Mouse (Mus musculus): ENCODE results near the gene Cdk4.

The Cdk4 gene

DNA sequence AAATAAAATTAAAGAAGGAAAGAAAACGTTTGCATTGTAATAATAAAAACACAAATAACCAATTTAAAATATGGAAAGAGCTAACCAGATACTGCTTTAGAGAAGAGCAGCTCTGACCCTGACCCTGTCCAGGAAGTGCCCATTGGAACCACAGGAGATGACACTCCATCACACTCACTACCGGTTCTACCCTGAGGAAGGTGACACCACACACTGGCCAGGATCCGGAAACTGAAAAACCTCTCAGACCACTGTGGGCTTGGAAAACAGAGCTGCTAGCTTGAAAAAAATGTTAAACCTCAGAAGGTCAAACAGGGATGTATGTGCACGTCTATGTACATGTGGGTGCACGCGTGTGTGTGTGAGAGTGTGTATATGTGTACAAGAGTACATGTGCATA lies 37.8 kb downstream of the Cdk4 start:
- no peak for DNase-seq

DNA sequence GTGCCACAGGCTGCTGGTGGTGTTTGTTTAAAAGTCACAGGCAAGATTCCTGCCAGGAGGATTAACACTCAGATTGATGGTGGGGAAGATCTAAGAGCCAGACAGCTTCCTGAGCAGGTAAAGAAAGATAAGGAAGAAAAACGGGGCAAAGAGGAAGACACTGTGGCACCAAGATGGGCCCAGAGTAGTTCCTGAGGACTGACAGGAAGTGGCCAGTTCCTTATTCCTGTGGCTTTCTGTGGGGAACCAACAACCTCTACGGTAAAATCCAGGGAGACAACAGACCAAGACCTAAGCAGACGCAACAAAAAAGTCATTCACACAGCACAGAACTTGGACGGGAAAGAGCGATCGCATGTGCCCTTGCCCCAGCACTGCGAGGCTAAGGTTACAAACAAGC lies 40.3 kb downstream of the Cdk4 start:
- no peak for DNase-seq

DNA sequence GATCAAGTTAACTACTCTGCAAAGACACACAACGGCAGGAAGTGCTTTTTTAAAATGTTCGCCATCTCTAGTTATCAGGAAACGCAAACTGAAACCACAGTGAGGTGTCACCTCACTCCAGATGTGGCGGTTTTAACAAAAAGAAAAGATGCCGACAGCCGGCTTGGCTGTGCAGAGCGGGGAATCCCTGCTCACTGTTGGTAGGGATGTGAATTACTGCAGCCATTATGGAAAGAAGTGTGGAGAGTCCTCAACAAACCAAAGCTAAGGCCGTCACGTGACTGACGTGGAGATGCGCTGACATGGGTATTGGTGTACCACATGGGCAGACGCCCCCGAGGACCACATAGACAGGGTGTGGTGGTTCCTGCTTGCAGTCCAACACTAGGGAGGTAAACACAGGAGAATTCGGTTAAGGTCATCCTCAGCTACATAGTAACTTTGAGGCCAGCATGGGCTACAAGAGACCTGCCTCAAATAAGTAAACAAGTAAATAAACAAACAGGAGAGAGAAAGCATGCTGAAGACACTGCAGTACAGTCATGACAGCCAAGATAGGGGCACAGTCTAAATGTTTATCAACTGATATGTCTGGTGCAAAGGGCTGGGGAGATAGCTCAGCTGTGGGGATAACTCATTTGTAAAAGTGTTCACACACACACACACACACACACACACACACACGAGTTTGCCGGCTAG lies 44.4 kb downstream of the Cdk4 start:
- no peak for DNase-seq

DNA sequence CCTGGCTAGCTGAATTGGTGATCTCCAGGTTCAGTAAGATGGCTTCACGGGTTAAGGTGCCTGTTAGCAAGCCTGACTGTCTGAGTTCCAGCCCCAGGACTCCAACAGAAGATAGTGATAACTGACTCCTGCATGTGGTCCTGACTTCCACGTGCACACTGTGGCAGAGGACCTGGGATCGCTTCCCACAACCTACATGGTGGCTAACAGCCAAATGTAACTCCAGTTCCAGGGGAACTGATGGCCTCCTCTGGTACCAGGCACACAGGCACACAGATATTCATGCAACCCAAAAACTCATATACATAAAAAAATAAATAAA lies 44.9 kb downstream of the Cdk4 start:
- DNase-seq: no peak

DNA sequence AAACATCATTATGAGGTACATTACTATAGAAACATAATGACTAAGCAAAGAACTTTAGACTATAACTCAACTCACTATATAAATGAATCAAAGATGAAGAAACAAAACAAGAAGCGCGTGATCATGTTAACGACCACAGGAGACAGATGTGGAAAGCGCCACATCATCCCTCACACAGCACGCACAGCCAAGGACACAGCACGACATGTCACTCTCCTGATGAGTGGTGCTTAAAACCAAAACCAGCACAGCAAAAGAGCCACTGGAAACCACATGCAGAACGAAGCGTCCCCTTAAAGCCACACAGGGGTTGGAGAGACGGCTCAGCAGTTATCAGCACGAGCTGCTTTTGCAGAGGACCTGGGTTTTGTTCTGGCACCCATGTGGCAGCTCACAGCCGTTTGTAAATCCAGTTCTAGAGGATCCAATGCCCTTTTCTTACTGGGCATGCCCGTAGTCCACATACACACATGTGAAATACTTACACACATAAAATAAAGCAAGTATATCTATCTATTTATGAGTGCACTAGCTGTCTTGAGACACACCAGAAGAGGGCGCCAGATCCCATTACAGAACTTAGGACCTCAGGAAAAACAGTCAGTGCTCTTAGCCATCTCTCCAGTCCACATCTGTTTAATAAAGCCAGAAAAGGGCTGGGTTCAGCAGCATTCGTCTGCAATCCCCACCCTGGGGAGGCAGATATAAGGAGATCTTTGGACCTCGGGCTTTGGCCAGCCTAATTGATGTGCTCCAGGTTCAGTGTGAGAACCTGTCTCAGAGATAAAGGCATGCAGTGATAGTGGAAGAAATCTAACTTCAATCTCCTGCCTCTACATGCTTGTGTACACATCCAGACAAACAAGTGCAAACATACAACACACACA lies 47.9 kb downstream of the Cdk4 start:
- no peak for DNase-seq

DNA sequence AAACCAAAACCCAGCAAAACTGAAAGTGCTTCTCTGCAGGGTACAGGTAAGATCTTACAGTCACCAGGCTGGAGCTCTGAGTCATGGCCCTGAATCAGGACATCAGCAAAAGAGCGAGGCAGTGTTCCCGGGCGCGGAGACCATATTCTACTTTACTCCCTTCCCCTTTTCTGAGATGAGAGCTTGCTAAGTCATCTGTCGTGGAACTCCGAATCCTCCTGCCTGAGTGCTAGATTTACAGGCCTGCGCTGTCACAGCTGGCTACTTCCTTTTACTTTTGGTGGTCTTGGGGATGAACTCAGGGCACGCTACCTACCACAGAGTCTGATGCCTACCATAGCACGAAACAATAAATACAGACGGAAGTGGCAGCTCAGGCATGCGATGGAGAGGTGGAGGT lies 51.1 kb downstream of the Cdk4 start:
- no peak for DNase-seq

DNA sequence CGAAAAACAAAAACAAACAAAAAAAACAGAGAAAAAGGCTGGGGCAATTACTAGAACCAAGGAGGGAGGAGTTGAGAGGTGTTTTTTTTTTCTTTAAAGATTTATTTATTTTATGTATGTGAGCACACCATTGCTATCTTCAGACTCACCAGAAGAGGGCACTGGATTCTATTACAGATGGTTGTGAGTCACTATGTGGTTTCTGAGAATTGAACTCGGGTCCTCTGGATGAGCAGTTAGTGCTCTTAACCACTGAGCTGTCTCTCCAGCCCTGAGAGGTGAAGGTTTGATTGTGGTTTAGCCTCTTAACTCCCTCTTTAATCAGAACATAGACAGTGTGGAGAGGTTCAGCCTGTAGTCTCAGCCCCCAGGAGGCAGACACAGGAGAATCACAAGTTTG lies 51.7 kb downstream of the Cdk4 start:
- DNase-seq: no peak
